Mouse (Mus musculus) liver, embryonic 14.5 days (tissue): Measurements from ENCODE around the gene Dclre1b. TPM values are rescaled to one million over a fixed set of nuclear protein-coding genes. Genes with fewer than 3 reads are reported as not detected.

Experiments
- ATAC-seq: fragments of 200-750 bp; cut with Nextera tagmentation; 2 replicates; pipeline ENCODE4 v1.8.0; 2017; ENCODE audit warnings: moderate number of reproducible peaks, mild to moderate bottlenecking, moderate library complexity; ENCODE audit not compliant: insufficient read depth
- DNase-seq, 3 experiments: peaks; one replicate each; pipeline ENCODE4 v3.0.0-alpha.2; 2012 to 2013; ENCODE audit warnings: low read depth in 3 of 3, low spot score in 3 of 3
- H3K27ac ChIP-seq: fragments of 300-500 bp; sonication (generic); 2 replicates; pipeline ENCODE4 v1.5.1; 2014; ENCODE audit warnings: moderate library complexity, mild to moderate bottlenecking, control low read depth, inconsistent platforms
- H3K27me3 ChIP-seq: fragments of 300-500 bp; sonication (generic); 2 replicates; pipeline ENCODE4 v1.6.1; 2014; ENCODE audit warnings: mild to moderate bottlenecking, low read length, moderate library complexity; ENCODE audit not compliant: control insufficient read depth, insufficient read depth
- H3K36me3 ChIP-seq: fragments of 300-500 bp; sonication (generic); replicated peaks from 2 replicates; pipeline ENCODE4 v1.6.1; 2014; ENCODE audit warnings: low read depth; ENCODE audit not compliant: control insufficient read depth, insufficient read depth
- H3K4me1 ChIP-seq, 2 experiments: fragments of 200-500 bp in 1 of 2; fragments of 300-500 bp in 1 of 2; sonication (generic) in 1 of 2; replicated peaks; 2 replicates each; pipeline ENCODE4 v1.6.1; 2012 to 2014; ENCODE audit warnings: antibody characterized with exemption in 1 of 2, inconsistent platforms in 1 of 2, low read length in 1 of 2; ENCODE audit not compliant: control insufficient read depth in 2 of 2, insufficient read depth in 2 of 2
- H3K4me2 ChIP-seq: fragments of 300-500 bp; sonication (generic); 2 replicates; pipeline ENCODE4 v1.6.1; 2014; ENCODE audit warnings: low read depth, mild to moderate bottlenecking, control low read depth, moderate library complexity
- H3K4me3 ChIP-seq, 2 experiments: fragments of 200-500 bp in 1 of 2; fragments of 300-500 bp in 1 of 2; sonication (generic) in 1 of 2; 2 replicates each; pipeline ENCODE4 v1.5.1; 2012 to 2014; ENCODE audit warnings: low read depth in 2 of 2, low read length in 2 of 2, mild to moderate bottlenecking in 2 of 2, control low read depth in 1 of 2, inconsistent platforms in 1 of 2, moderate library complexity in 1 of 2; ENCODE audit not compliant: insufficient read depth in 1 of 2
- H3K9ac ChIP-seq: fragments of 300-500 bp; sonication (generic); replicated peaks from 2 replicates; pipeline ENCODE4 v1.6.1; 2014; ENCODE audit warnings: mild to moderate bottlenecking, control low read depth, moderate library complexity
- H3K9me3 ChIP-seq: fragments of 300-500 bp; sonication (generic); 2 replicates; pipeline ENCODE4 v1.6.1; 2016; ENCODE audit warnings: low read length, mixed read lengths; ENCODE audit not compliant: control insufficient read depth
- CTCF ChIP-seq: IDR thresholded peaks from 2 replicates; pipeline ENCODE4 v1.5.1; 2016; ENCODE audit warnings: antibody characterized with exemption, low read depth, control low read depth
- EP300 ChIP-seq: IDR thresholded peaks from 2 replicates; pipeline ENCODE4 v1.6.1; 2016; ENCODE audit warnings: antibody characterized with exemption, low read depth
- WGBS: fragments of 180-500 bp; shearing (Covaris S2); extraction: QIAGEN DNeasy Blood & Tissue Kit; methylation state at CpG from one replicate; pipeline ENCODE4 v1.1.7; 2014; ENCODE audit not compliant: insufficient replicate concordance; 5-methylcytosine and 5-hydroxymethylcytosine counted together
- polyA plus RNA-seq, 2 experiments: library from polyadenylated mRNA; depleted of rRNA in 1 of 2; stranded (reverse) in 1 of 2; unstranded in 1 of 2; fragments of >200 nt; fragmentation: Nextera tagmentation in 1 of 2; extraction: Ambion mirVana in 1 of 2; gene quantifications; 2 replicates each; pipeline versions ENCODE4 v1.2.1 to v1.2.3; 2012 to 2014

Gene Dclre1b
- polyA plus RNA-seq, 2 experiments = 9.7 to 27.4 TPM

- TF ChIP-seq EP300 = no peak
- TF ChIP-seq CTCF = no peak
- H3K4me3 ChIP-seq = no peak overlapping the region
- H3K4me1 ChIP-seq = no peaks in the 10 kb centered on the region
- H3K27me3 ChIP-seq = no peaks in the 10 kb centered on the region
- ATAC-seq (no peak), DNase-seq (no peak)
- H3K9ac ChIP-seq = no peak overlapping the region
- no peak overlapping the region for H3K4me2 ChIP-seq
- 76% methylated on average over 5 of the region's 5 CpGs for WGBS
- no peak overlapping the region for H3K27ac ChIP-seq
- H3K9me3 ChIP-seq = no peaks in the 10 kb centered on the region
- peaks cover 80% of the 10 kb centered on the region for H3K36me3 ChIP-seq
Observed at GRCm38 (mm10) chr3:103759261-103759970, 49.8 kb downstream of the Dclre1b start.

GRCm38 (mm10) chr3:103758456-103758855 lies 50.8 kb downstream of the Dclre1b start:
- ATAC-seq (no peak), DNase-seq (no peak)
- no peaks in the 10 kb centered on the region for H3K4me1 ChIP-seq
- no peak overlapping the region for H3K4me2 ChIP-seq
- no peak for TF ChIP-seq CTCF
- TF ChIP-seq EP300 = no peak
- no peaks in the 10 kb centered on the region for H3K27me3 ChIP-seq
- peaks cover 80% of the 10 kb centered on the region for H3K36me3 ChIP-seq
- H3K4me3 ChIP-seq = no peak overlapping the region
- 88% methylated on average over 7 of the region's 7 CpGs for WGBS
- no peak overlapping the region for H3K27ac ChIP-seq
- no peaks in the 10 kb centered on the region for H3K9me3 ChIP-seq
- no peak overlapping the region for H3K9ac ChIP-seq

- TF ChIP-seq CTCF = no peak
- no peak for TF ChIP-seq EP300
- Histone ChIP-seq H3K9me3 (no peaks in the 10 kb centered on the region), H3K36me3 (peaks cover 80% of the 10 kb centered on the region), H3K4me3 (no peak overlapping the region), H3K9ac (no peak overlapping the region), H3K4me2 (no peak overlapping the region), H3K27ac (no peak overlapping the region), H3K4me1 (no peaks in the 10 kb centered on the region), H3K27me3 (no peaks in the 10 kb centered on the region)
- ATAC-seq (no peak), DNase-seq (no peak)
- WGBS = 97% methylated on average over 2 of the region's 2 CpGs
Observed at GRCm38 (mm10) chr3:103756920-103757319, 52.3 kb downstream of the Dclre1b start.

- H3K9me3 ChIP-seq = no peaks in the 10 kb centered on the region
- DNase-seq (no peak), ATAC-seq (no peak)
- no peak overlapping the region for H3K9ac ChIP-seq
- H3K4me3 ChIP-seq = no peak overlapping the region
- no peak overlapping the region for H3K4me2 ChIP-seq
- H3K27me3 ChIP-seq = no peaks in the 10 kb centered on the region
- H3K36me3 ChIP-seq = peaks cover 81% of the 10 kb centered on the region
- WGBS = 42% methylated on average over 3 of the region's 3 CpGs
- H3K4me1 ChIP-seq = no peaks in the 10 kb centered on the region
- H3K27ac ChIP-seq = no peak overlapping the region
- no peak for TF ChIP-seq EP300
- TF ChIP-seq CTCF = no peak
Observed at GRCm38 (mm10) chr3:103755351-103755750, 53.9 kb downstream of the Dclre1b start.

GRCm38 (mm10) chr3:103751558-103751957 lies 57.7 kb downstream of the Dclre1b start:
- Histone ChIP-seq H3K4me3 (no peak overlapping the region), H3K27me3 (no peaks in the 10 kb centered on the region), H3K9ac (no peak overlapping the region), H3K27ac (no peak overlapping the region), H3K4me1 (no peaks in the 10 kb centered on the region), H3K36me3 (peaks cover 82% of the 10 kb centered on the region), H3K4me2 (no peak overlapping the region), H3K9me3 (no peaks in the 10 kb centered on the region)
- ATAC-seq (no peak), DNase-seq (no peak)
- no peak for TF ChIP-seq CTCF
- no peak for TF ChIP-seq EP300
- WGBS = 85% methylated on average over 2 of the region's 2 CpGs

Other genes with a start within 250 kb of the Dclre1b start
- gene Syt6, start 234.2 kb downstream of the Dclre1b start, polyA plus RNA-seq (2012; rRNA removed) = 0.01 and 0.02 TPM in 2 replicates
- gene Syt6, start 234.2 kb downstream of the Dclre1b start, polyA plus RNA-seq (2014; fragmentation: Nextera tagmentation; extraction: Ambion mirVana) = not detected in 2 replicates
- gene Atg4a-ps, start 163.4 kb downstream of the Dclre1b start, polyA plus RNA-seq (2012; rRNA removed) = 0.04 and 0.10 TPM in 2 replicates
- 0.15 and 0.23 TPM in 2 replicates for gene Atg4a-ps, start 163.4 kb downstream of the Dclre1b start, polyA plus RNA-seq (2014; fragmentation: Nextera tagmentation; extraction: Ambion mirVana)
- 1.2 and 1.3 TPM in 2 replicates for gene Olfml3, start 71.4 kb downstream of the Dclre1b start, polyA plus RNA-seq (2012; rRNA removed)
- gene Olfml3, start 71.4 kb downstream of the Dclre1b start, polyA plus RNA-seq (2014; fragmentation: Nextera tagmentation; extraction: Ambion mirVana) = 1.7 and 2.0 TPM in 2 replicates
- gene Gm10964, start 70.1 kb downstream of the Dclre1b start, polyA plus RNA-seq (2012; rRNA removed) = not detected in 2 replicates
- not detected in 2 replicates for gene Gm10964, start 70.1 kb downstream of the Dclre1b start, polyA plus RNA-seq (2014; fragmentation: Nextera tagmentation; extraction: Ambion mirVana)
- 22.4 and 22.7 TPM in 2 replicates for gene Hipk1, start 17.9 kb downstream of the Dclre1b start, polyA plus RNA-seq (2012; rRNA removed)
- gene Hipk1, start 17.9 kb downstream of the Dclre1b start, polyA plus RNA-seq (2014; fragmentation: Nextera tagmentation; extraction: Ambion mirVana) = 17.1 and 18.9 TPM in 2 replicates
- gene Ap4b1, start 76 bp upstream of the Dclre1b start, polyA plus RNA-seq (2012; rRNA removed) = 11.0 and 11.4 TPM in 2 replicates
- 12.8 and 15.3 TPM in 2 replicates for gene Ap4b1, start 76 bp upstream of the Dclre1b start, polyA plus RNA-seq (2014; fragmentation: Nextera tagmentation; extraction: Ambion mirVana)
- gene Gm43064, start 129 bp upstream of the Dclre1b start, polyA plus RNA-seq (2012; rRNA removed) = 0.48 and 1.6 TPM in 2 replicates
- gene Gm43064, start 129 bp upstream of the Dclre1b start, polyA plus RNA-seq (2014; fragmentation: Nextera tagmentation; extraction: Ambion mirVana) = 0.10 and 0.34 TPM in 2 replicates
- gene Bcl2l15, start 23.2 kb upstream of the Dclre1b start, polyA plus RNA-seq (2012; rRNA removed) = 2.0 and 3.2 TPM in 2 replicates
- gene Bcl2l15, start 23.2 kb upstream of the Dclre1b start, polyA plus RNA-seq (2014; fragmentation: Nextera tagmentation; extraction: Ambion mirVana) = 1.5 and 1.7 TPM in 2 replicates
- gene Ptpn22, start 50.4 kb upstream of the Dclre1b start, polyA plus RNA-seq (2012; rRNA removed) = 0.77 and 1.5 TPM in 2 replicates
- 1.3 and 1.4 TPM in 2 replicates for gene Ptpn22, start 50.4 kb upstream of the Dclre1b start, polyA plus RNA-seq (2014; fragmentation: Nextera tagmentation; extraction: Ambion mirVana)
- 2.6 and 3.3 TPM in 2 replicates for gene Rsbn1, start 104.7 kb upstream of the Dclre1b start, polyA plus RNA-seq (2012; rRNA removed)
- 3.6 and 3.8 TPM in 2 replicates for gene Rsbn1, start 104.7 kb upstream of the Dclre1b start, polyA plus RNA-seq (2014; fragmentation: Nextera tagmentation; extraction: Ambion mirVana)
- 1.9 and 3.0 TPM in 2 replicates for gene Phtf1, start 158.7 kb upstream of the Dclre1b start, polyA plus RNA-seq (2012; rRNA removed)
- 5.9 TPM in 2 replicates for gene Phtf1, start 158.7 kb upstream of the Dclre1b start, polyA plus RNA-seq (2014; fragmentation: Nextera tagmentation; extraction: Ambion mirVana)